Mouse (Mus musculus): Measurements from ENCODE around the gene Rbms3. TPM values are rescaled to one million over a fixed set of nuclear protein-coding genes. Genes with fewer than 3 reads are reported as not detected.

Gene Rbms3
- polyA plus RNA-seq, 1 experiment from 2014 or later = 117 TPM

DNA sequence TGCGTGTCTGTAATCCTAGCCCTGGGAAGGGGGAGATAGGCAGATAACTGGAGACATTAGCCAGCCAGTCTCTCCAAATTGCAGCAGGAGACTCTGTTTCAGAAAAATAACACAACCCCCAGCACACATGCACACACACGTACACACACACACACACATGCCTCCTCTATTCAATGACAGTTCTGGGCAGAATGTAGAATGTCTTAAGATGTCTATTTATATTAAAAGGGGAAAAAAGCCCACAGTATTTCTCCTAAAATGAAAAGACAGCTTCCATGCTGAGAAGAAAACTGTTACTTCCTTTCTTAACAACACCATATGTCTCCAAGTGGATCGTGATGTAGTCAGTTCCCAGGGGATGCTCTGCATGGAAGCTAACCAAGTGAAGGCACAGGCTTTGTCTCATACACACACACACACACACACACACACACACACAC is 826.4 kb downstream of the Rbms3 start:
- Histone ChIP-seq H3K27me3 (ENCODE audit: insufficient read depth, low read length) (no peaks in the 10 kb centered on the region), H3K4me2 (no peak overlapping the region), H3K36me3 (ENCODE audit: insufficient read depth) (peaks cover 7% of the 10 kb centered on the region; the same call in 1 of the 2 replicates), H3K9me3 (ENCODE audit: low read depth, low read length) (no peaks in the 10 kb centered on the region), H3K4me1 (ENCODE audit: insufficient read depth) (peaks cover 13% of the 10 kb centered on the region; the same call in 1 of the 2 replicates), H3K27ac (ENCODE audit: low read depth) (no peak overlapping the region), H3K9ac (no peak overlapping the region), H3K4me3 (ENCODE audit: low read depth, low read length) (no peak overlapping the region)
- ATAC-seq (ENCODE audit: insufficient read depth) = no peak
- no peak for TF ChIP-seq CTCF (IDR thresholded peaks at IDR 0.05; ENCODE audit: low read depth)
- WGBS = 64% methylated on average over 3 of the region's 3 CpGs
- no peak for DNase-seq

DNA sequence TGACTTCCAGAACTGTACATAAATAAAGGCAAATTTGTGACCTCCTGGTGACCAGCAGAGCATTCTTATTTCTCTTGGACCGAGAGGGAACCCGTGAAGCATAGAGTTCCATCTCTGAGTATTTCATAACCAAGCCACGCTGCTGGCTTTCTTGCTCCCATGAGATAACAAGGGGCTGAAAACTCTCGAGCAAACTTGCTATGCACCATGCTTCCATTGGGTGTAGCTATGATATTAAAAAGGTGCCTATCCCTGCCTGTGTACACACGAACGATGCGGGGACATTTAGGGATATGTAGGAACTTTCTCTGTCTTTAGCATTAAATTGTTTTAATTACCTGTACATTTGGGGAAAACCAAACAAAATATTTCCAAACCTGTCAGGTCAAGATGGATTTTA is 827.1 kb downstream of the Rbms3 start:
- Histone ChIP-seq H3K27me3 (ENCODE audit: insufficient read depth, low read length) (no peaks in the 10 kb centered on the region), H3K9ac (no peak overlapping the region), H3K4me2 (no peak overlapping the region), H3K36me3 (ENCODE audit: insufficient read depth) (peaks cover 7% of the 10 kb centered on the region; the same call in 1 of the 2 replicates), H3K27ac (ENCODE audit: low read depth) (no peak overlapping the region), H3K4me1 (ENCODE audit: insufficient read depth) (peaks cover 6% of the 10 kb centered on the region; the same call in 1 of the 2 replicates), H3K9me3 (ENCODE audit: low read depth, low read length) (no peaks in the 10 kb centered on the region), H3K4me3 (ENCODE audit: low read depth, low read length) (no peak overlapping the region)
- peak; percentile 41 for DNase-seq
- TF ChIP-seq CTCF (IDR thresholded peaks at IDR 0.05; ENCODE audit: low read depth) = peak; percentile 28; the same call in 1 of the 2 replicates
- WGBS = 66% methylated on average over 7 of the region's 7 CpGs
- ATAC-seq (ENCODE audit: insufficient read depth) = no peak

DNA sequence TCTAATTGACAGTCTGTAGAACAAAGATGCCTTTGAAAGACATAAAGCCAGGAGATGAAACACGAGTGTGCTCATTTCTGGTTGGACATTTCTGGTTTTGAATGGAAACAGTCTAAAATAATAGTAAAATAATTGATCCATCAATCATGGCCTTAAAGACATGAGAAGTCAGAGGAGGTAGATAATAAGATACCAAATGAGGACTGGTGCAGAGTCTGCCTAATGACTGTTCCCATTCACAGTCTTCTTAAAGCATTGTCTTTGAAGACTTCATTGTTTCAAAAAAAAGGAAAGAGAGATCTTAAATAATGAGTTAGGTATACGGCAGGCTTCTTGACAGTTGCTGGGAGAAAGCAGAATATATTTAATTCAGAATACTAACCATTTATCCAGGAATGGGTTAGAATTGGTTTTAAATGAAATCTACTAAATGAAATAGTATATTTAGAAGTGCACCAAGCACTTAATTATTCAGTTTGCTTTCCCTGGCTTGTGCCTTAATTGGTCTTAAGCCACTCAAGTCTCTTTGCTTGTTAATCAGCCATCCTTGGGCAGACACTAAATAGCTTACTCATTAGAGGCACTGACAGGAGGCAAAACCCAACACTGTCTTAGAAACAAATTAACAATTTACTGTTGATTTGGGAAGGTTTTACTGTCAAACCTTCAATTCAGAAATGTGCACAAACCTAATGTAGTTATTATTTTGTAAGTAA is 834.3 kb downstream of the Rbms3 start:
- H3K4me1 ChIP-seq (ENCODE audit: insufficient read depth) = no peaks in the 10 kb centered on the region
- no peak overlapping the region for H3K4me3 ChIP-seq (ENCODE audit: low read depth, low read length)
- 0 out of 2 replicates have a peak, but pooled peaks cover under 1% of the 10 kb centered on the region for H3K36me3 ChIP-seq (ENCODE audit: insufficient read depth)
- no peaks in the 10 kb centered on the region for H3K9me3 ChIP-seq (ENCODE audit: low read depth, low read length)
- DNase-seq (no peak), ATAC-seq (ENCODE audit: insufficient read depth) (no peak)
- H3K27ac ChIP-seq (ENCODE audit: low read depth) = no peak overlapping the region
- H3K9ac ChIP-seq = no peak overlapping the region
- no peaks in the 10 kb centered on the region for H3K27me3 ChIP-seq (ENCODE audit: insufficient read depth, low read length)
- no peak overlapping the region for H3K4me2 ChIP-seq
- no peak for TF ChIP-seq CTCF (IDR thresholded peaks at IDR 0.05; ENCODE audit: low read depth)
- 76% methylated on average over 2 of the region's 2 CpGs for WGBS

DNA sequence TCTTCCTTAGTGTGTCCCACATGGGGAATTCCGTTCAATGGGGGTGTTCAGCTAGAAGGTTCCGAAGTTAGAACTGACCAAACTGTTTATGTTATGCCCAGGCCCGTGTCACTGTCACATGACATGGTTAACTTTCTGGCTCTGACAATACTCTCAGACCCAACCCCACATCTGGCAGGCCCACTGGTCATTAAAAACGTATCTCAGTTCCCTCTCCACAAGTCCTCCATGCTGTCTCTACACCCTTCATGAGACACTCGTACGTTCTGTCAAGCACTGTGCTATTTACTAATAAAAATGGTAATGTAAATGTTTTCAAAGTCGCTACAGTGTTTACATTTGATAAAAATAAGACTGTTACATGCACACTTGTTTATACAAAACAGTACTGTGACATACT is 837.9 kb downstream of the Rbms3 start:
- Histone ChIP-seq H3K4me1 (ENCODE audit: insufficient read depth) (no peaks in the 10 kb centered on the region), H3K4me3 (ENCODE audit: low read depth, low read length) (no peak overlapping the region), H3K4me2 (no peak overlapping the region), H3K27ac (ENCODE audit: low read depth) (no peak overlapping the region), H3K36me3 (ENCODE audit: insufficient read depth) (no peaks in the 10 kb centered on the region), H3K27me3 (ENCODE audit: insufficient read depth, low read length) (no peaks in the 10 kb centered on the region), H3K9ac (no peak overlapping the region), H3K9me3 (ENCODE audit: low read depth, low read length) (no peaks in the 10 kb centered on the region)
- WGBS = 51% methylated on average over 7 of the region's 7 CpGs
- peak; percentile 80 for ATAC-seq (ENCODE audit: insufficient read depth)
- DNase-seq = peak; percentile 59
- TF ChIP-seq CTCF (IDR thresholded peaks at IDR 0.05; ENCODE audit: low read depth) = no peak

DNA sequence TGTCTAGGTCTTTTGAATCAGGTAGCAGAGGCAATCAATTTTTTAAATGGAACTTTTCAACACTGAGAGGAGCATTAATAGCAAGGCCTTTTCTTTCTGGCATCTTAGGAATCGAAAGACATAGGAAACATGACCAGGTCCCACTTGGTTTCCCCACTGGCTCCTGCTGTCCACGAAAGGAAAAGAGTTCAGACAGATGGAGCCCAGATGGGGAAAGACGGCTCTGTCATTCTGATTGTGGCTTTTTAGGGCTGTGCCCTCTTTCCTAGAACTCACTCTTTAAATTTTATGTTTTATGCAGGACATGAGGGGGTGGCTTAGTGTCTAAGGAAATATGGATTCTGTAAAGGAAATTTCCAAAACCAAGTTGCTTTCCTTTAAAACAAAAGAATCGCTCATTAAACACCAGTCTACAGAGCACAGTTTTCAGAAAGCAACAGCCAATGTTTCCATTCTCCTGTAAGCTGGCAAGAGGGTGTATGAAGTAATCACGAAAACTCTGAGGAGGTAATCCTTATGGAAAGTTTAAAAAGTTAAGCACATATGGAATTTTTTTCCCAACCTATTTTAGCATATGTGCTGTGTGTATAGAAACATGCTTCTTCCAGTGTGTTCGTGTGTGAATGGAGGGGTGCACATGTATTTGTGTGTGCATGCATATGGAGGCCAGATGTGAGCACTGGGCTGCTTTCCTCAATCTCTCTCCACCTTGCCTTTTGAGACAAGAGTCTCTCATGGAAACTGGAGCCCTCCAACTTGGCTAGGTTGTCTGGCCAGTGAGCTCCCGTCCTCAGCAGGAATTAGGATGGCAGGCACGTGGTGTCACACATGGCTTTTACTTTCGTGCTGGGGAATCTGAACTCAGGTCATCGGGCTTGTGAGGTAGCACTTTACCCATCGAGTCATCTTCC is 843.3 kb downstream of the Rbms3 start:
- Histone ChIP-seq H3K9me3 (ENCODE audit: low read depth, low read length) (no peaks in the 10 kb centered on the region), H3K9ac (no peak overlapping the region), H3K27me3 (ENCODE audit: insufficient read depth, low read length) (no peaks in the 10 kb centered on the region), H3K36me3 (ENCODE audit: insufficient read depth) (peaks cover 5% of the 10 kb centered on the region; the same call in 1 of the 2 replicates), H3K27ac (ENCODE audit: low read depth) (no peak overlapping the region), H3K4me2 (no peak overlapping the region), H3K4me3 (ENCODE audit: low read depth, low read length) (no peak overlapping the region), H3K4me1 (ENCODE audit: insufficient read depth) (no peaks in the 10 kb centered on the region)
- WGBS = 73% methylated on average over 11 of the region's 11 CpGs
- ATAC-seq (ENCODE audit: insufficient read depth) (no peak), DNase-seq (no peak)
- no peak for TF ChIP-seq CTCF (IDR thresholded peaks at IDR 0.05; ENCODE audit: low read depth)

DNA sequence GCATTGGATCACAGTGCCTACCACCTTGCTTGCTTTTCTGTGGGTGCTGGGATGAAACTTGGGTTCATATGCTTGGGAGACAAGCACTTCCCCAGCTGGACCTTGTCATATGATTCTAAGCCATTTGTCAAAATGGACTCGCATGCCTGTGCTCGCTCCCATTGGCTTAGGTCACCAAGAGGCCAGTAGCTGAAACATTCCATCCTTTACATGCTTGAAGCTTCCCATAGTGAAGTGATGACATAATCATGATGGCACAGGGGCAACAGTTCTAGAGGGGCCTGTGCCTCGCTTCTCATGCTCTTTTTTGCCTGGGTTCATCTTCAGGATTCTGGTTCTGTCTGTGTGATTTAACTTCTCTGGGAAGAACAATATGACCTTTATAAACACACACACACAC is 857.9 kb downstream of the Rbms3 start:
- 43% methylated on average over 3 of the region's 3 CpGs for WGBS
- no peak for TF ChIP-seq CTCF (IDR thresholded peaks at IDR 0.05; ENCODE audit: low read depth)
- DNase-seq = peak; percentile 62
- Histone ChIP-seq H3K36me3 (ENCODE audit: insufficient read depth) (no peaks in the 10 kb centered on the region), H3K4me1 (ENCODE audit: insufficient read depth) (no peaks in the 10 kb centered on the region), H3K9me3 (ENCODE audit: low read depth, low read length) (no peaks in the 10 kb centered on the region), H3K4me3 (ENCODE audit: low read depth, low read length) (no peak overlapping the region), H3K27me3 (ENCODE audit: insufficient read depth, low read length) (no peaks in the 10 kb centered on the region), H3K4me2 (no peak overlapping the region), H3K9ac (no peak overlapping the region), H3K27ac (ENCODE audit: low read depth) (no peak overlapping the region)
- ATAC-seq (ENCODE audit: insufficient read depth) = peak; percentile 52; the same call in 1 of the 2 replicates

Measured in lung, embryonic 14.5 days (tissue).